Mouse (Mus musculus): ENCODE measurements around the gene Snw1. TPM values are rescaled to one million over a fixed set of nuclear protein-coding genes. Genes with fewer than 3 reads are reported as not detected.

The Snw1 gene
- polyA plus RNA-seq, 1 experiment from 2014 or later, result 136 TPM

DNA sequence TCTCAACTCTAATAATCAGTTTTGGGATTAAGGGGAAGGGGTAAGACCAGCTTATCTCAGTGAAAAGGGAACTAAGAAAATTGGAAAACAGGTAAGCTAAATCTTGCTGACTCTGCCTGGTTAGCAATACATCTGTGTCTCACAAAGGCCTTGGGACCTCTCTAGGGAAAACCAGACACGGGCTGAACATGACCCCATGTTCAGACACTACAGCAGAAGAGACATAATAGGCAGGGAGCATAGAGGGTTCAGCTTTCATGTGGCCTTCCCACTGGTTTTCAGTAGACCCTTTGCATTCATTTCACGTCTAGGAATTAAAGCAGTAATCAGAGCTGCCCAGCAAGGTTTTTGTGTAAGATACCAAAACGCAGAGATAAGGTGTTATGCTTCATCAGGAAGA lies 47.6 kb downstream of the Snw1 start:
- H3K9me3 ChIP-seq (ENCODE audit: low read length), result no peaks in the 10 kb centered on the region
- ATAC-seq (ENCODE audit: low FRiP score, low TSS enrichment), result no peak
- no peak overlapping the region for H3K9ac ChIP-seq (replicated peaks; ENCODE audit: low read length)
- H3K27me3 ChIP-seq (ENCODE audit: insufficient read depth, low read length), result no peaks in the 10 kb centered on the region
- no peak overlapping the region for H3K4me3 ChIP-seq (ENCODE audit: low read length)
- 45% methylated on average over 3 of the region's 3 CpGs for WGBS
- no peaks in the 10 kb centered on the region for H3K4me1 ChIP-seq (ENCODE audit: insufficient read depth, low read length)
- H3K27ac ChIP-seq (ENCODE audit: low read length), result no peak overlapping the region
- peaks cover 45% of the 10 kb centered on the region for H3K36me3 ChIP-seq (ENCODE audit: insufficient read depth, low read length)
- no peak overlapping the region for H3K4me2 ChIP-seq (replicated peaks; ENCODE audit: low read depth, low read length)

DNA sequence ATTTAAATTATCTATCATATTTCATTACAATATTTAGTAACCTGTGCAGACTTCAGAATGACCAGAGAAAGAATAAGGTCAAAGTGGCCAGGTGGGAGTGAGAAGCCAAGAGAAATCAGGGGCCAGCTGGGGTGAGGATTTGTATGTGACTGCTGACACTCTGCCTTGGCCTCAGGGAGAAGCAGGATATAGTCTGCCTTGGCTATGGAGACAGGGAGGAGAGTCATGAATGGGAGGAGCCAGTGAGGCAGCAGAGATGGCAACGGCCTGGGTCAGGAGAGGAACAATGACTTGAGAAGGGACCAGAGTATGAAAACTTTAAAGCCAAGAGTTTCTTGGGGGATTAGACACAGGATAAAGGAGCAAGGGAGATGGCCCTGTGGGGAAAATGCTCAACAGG lies 48.4 kb downstream of the Snw1 start:
- WGBS, result 43% methylated on average over 1 of the region's 1 CpGs
- H3K4me2 ChIP-seq (replicated peaks; ENCODE audit: low read depth, low read length), result no peak overlapping the region
- no peaks in the 10 kb centered on the region for H3K27me3 ChIP-seq (ENCODE audit: insufficient read depth, low read length)
- H3K4me3 ChIP-seq (ENCODE audit: low read length), result no peak overlapping the region
- ATAC-seq (ENCODE audit: low FRiP score, low TSS enrichment), result no peak
- H3K9ac ChIP-seq (replicated peaks; ENCODE audit: low read length), result no peak overlapping the region
- H3K4me1 ChIP-seq (ENCODE audit: insufficient read depth, low read length), result 0 out of 2 replicates have a peak, but pooled peaks cover 5% of the 10 kb centered on the region
- peaks cover 37% of the 10 kb centered on the region for H3K36me3 ChIP-seq (ENCODE audit: insufficient read depth, low read length)
- no peaks in the 10 kb centered on the region for H3K9me3 ChIP-seq (ENCODE audit: low read length)
- H3K27ac ChIP-seq (ENCODE audit: low read length), result no peak overlapping the region

DNA sequence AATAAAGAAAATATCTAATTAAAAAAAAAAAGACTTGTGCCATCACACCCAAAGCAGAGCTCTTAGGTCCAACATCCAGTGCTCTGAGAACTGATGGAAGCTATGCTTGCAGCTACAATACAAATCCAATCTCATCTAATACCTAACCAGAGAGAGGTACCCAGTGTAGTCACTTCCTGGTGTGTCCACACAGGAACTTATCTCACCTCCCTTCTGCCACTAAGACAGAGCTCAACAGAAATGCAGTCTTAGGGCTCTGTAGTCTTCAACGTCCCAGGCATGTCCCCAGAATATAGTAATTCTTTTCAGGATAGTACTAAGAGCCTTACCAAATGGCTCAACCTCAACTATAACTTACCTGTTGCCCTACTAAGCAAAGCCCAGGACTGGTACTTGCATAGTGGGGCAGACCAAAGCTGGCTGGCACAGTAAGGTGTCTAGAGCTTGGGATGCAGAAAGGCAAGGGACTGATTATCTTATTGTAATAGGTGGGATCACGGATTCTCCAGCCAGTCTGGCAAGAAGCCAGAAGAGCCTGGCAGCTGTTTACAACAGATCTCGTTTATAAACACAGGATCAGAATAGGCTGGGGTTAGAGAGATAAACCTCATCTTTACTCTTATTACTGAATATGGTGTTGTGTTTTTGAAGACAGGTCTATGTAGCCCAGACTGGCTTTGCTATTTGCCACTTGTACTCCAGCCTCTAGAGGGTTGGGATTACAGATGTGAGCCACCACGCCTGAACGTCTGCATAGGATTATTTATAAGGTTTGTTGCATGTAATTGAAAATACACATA lies 50.2 kb downstream of the Snw1 start:
- no peaks in the 10 kb centered on the region for H3K9me3 ChIP-seq (ENCODE audit: low read length)
- H3K4me3 ChIP-seq (ENCODE audit: low read length), result no peak overlapping the region
- no peaks in the 10 kb centered on the region for H3K27me3 ChIP-seq (ENCODE audit: insufficient read depth, low read length)
- H3K4me2 ChIP-seq (replicated peaks; ENCODE audit: low read depth, low read length), result no peak overlapping the region
- 0 out of 2 replicates have a peak, but pooled peaks cover 5% of the 10 kb centered on the region for H3K4me1 ChIP-seq (ENCODE audit: insufficient read depth, low read length)
- peaks cover 22% of the 10 kb centered on the region for H3K36me3 ChIP-seq (ENCODE audit: insufficient read depth, low read length)
- no peak overlapping the region for H3K27ac ChIP-seq (ENCODE audit: low read length)
- WGBS, result 72% methylated on average over 5 of the region's 5 CpGs
- ATAC-seq (ENCODE audit: low FRiP score, low TSS enrichment), result no peak; the same call in 1 of the 2 replicates
- no peak overlapping the region for H3K9ac ChIP-seq (replicated peaks; ENCODE audit: low read length)

DNA sequence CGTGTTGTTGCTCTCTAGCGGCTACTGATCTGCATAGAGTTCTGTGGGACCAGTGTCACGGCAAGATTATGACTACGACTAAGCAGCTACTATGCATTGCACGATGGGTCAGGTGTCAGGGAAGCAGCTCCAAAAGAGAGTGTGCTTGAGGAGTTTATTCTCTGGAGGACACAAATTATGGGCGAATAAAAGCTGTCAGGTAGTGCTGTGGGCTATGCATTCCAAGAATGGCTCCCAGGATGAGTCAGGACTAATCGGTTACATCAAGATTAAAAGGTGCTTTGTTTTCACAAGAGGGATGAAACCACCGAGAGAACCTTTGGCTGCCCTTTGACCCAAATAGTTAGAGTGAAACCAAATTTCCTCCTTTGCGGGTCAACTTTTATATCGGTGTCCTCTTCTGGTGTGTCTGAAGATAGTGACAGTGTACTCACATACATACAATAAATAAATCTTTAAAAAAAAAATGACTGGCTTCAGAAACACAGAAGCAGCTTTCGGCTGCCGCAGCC lies 52.0 kb downstream of the Snw1 start:
- Histone ChIP-seq H3K27me3 (ENCODE audit: insufficient read depth, low read length) (no peaks in the 10 kb centered on the region), H3K9me3 (ENCODE audit: low read length) (no peaks in the 10 kb centered on the region), H3K4me2 (replicated peaks; ENCODE audit: low read depth, low read length) (no peak overlapping the region), H3K36me3 (ENCODE audit: insufficient read depth, low read length) (peaks cover 9% of the 10 kb centered on the region; the same call in 1 of the 2 replicates), H3K27ac (ENCODE audit: low read length) (no peak overlapping the region), H3K4me1 (ENCODE audit: insufficient read depth, low read length) (0 out of 2 replicates have a peak, but pooled peaks cover 5% of the 10 kb centered on the region), H3K9ac (replicated peaks; ENCODE audit: low read length) (no peak overlapping the region), H3K4me3 (ENCODE audit: low read length) (no peak overlapping the region)
- WGBS, result 59% methylated on average over 12 of the region's 12 CpGs
- ATAC-seq (ENCODE audit: low FRiP score, low TSS enrichment), result no peak

DNA sequence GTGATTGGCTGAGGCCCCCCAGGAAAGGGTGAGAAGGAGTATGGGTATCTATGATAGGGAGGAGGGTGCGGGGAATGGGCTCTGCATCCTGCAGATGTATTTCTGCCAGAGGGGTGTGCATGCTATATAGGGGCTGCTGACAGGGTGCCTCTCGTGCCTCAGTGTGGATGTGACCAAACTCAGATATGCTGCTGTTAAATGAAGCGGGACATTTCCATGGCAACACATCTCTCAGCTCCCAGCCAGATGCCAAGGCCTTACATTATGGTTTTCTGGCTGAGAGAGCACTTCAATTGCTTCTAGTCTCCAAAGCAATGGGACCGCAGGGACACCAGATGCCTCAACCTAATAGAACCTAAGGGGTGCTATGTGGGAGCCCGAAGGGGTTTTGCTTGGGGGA lies 53.2 kb downstream of the Snw1 start:
- no peaks in the 10 kb centered on the region for H3K9me3 ChIP-seq (ENCODE audit: low read length)
- no peak overlapping the region for H3K9ac ChIP-seq (replicated peaks; ENCODE audit: low read length)
- H3K27me3 ChIP-seq (ENCODE audit: insufficient read depth, low read length), result no peaks in the 10 kb centered on the region
- H3K4me3 ChIP-seq (ENCODE audit: low read length), result no peak overlapping the region
- H3K27ac ChIP-seq (ENCODE audit: low read length), result no peak overlapping the region
- H3K4me1 ChIP-seq (ENCODE audit: insufficient read depth, low read length), result 0 out of 2 replicates have a peak, but pooled peaks cover 5% of the 10 kb centered on the region
- no peak for ATAC-seq (ENCODE audit: low FRiP score, low TSS enrichment)
- H3K36me3 ChIP-seq (ENCODE audit: insufficient read depth, low read length), result peaks cover 9% of the 10 kb centered on the region; the same call in 1 of the 2 replicates
- H3K4me2 ChIP-seq (replicated peaks; ENCODE audit: low read depth, low read length), result no peak overlapping the region
- WGBS, result 69% methylated on average over 5 of the region's 5 CpGs

DNA sequence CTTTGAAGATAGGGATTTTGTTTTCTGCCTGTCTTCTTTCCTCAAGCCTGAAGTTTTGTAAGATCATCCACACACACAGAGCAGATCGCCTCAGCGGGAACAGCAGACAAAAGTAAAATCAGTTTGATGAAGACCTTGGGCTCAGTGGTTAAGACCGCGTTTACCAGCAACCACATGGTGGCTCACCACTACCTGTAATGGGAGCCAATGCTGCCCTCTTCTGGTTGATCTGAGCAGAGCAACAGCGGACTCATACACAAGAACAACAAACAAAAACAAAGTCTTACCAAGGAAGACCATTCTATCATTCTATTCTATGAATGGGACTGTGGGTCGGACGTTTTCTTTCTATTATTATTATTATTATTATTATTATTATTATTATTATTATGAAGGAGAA lies 55.4 kb downstream of the Snw1 start:
- Histone ChIP-seq H3K36me3 (ENCODE audit: insufficient read depth, low read length) (no peaks in the 10 kb centered on the region), H3K9ac (replicated peaks; ENCODE audit: low read length) (no peak overlapping the region), H3K27ac (ENCODE audit: low read length) (no peak overlapping the region), H3K9me3 (ENCODE audit: low read length) (no peaks in the 10 kb centered on the region), H3K4me1 (ENCODE audit: insufficient read depth, low read length) (0 out of 2 replicates have a peak, but pooled peaks cover 5% of the 10 kb centered on the region), H3K27me3 (ENCODE audit: insufficient read depth, low read length) (no peaks in the 10 kb centered on the region), H3K4me3 (ENCODE audit: low read length) (no peak overlapping the region), H3K4me2 (replicated peaks; ENCODE audit: low read depth, low read length) (no peak overlapping the region)
- WGBS, result 38% methylated on average over 7 of the region's 7 CpGs
- ATAC-seq (ENCODE audit: low FRiP score, low TSS enrichment), result no peak

DNA sequence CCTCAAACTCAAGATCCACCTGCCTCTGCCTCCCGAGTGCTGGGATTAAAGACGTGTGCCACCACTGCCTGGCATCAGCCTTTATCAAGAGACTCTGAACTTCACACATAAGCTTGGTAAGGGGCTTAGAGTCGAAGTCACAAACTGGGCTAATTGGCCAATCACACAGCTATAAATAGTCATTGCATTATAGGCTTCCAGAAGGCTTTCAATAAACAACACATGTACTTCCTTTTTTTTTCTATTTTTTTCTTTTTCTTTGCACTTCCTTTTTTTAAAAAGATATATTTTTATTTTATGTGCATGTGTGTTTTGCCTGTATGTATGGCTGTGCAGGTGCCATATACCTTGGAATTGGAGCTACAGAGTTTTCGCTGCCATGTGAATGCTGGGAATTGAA lies 56.7 kb downstream of the Snw1 start:
- Histone ChIP-seq H3K4me2 (replicated peaks; ENCODE audit: low read depth, low read length) (no peak overlapping the region), H3K4me1 (ENCODE audit: insufficient read depth, low read length) (0 out of 2 replicates have a peak, but pooled peaks cover 5% of the 10 kb centered on the region), H3K36me3 (ENCODE audit: insufficient read depth, low read length) (no peaks in the 10 kb centered on the region), H3K27me3 (ENCODE audit: insufficient read depth, low read length) (no peaks in the 10 kb centered on the region), H3K9ac (replicated peaks; ENCODE audit: low read length) (no peak overlapping the region), H3K9me3 (ENCODE audit: low read length) (no peaks in the 10 kb centered on the region), H3K27ac (ENCODE audit: low read length) (no peak overlapping the region), H3K4me3 (ENCODE audit: low read length) (no peak overlapping the region)
- no peak for ATAC-seq (ENCODE audit: low FRiP score, low TSS enrichment)
- 72% methylated on average over 4 of the region's 4 CpGs for WGBS

DNA sequence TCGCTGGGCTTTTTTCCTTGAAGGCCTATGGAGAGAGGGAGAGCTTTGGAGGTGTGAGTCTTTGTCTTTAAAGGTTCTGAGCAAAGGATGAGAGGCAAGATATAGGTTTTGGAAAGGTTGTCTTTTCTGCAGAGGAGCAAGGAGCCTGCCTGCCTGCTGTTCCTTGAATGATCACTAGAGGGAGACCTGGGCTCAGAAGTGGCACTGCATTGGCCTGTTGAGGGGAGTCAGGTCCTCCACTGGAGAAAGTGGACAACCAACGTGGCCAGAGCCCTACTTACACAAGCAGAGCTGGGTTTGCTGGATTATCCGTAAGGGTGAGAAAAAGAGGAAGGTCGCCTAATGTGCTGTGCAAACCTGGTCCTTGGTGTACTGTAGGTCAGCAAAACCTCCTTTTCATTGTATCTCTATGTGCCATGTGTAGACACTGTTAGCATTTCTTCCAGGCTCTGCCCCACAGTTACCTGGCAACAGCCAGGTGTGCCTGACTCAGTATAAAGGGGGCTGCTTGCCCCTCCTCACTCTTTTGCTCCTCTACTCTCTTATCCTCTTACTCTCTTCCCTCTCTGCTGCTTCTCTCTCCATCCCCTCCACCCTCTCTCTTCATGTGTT lies 58.8 kb downstream of the Snw1 start:
- Histone ChIP-seq H3K9me3 (ENCODE audit: low read length) (no peaks in the 10 kb centered on the region), H3K4me3 (ENCODE audit: low read length) (no peak overlapping the region), H3K36me3 (ENCODE audit: insufficient read depth, low read length) (no peaks in the 10 kb centered on the region), H3K27ac (ENCODE audit: low read length) (no peak overlapping the region), H3K4me1 (ENCODE audit: insufficient read depth, low read length) (no peaks in the 10 kb centered on the region), H3K4me2 (replicated peaks; ENCODE audit: low read depth, low read length) (no peak overlapping the region), H3K27me3 (ENCODE audit: insufficient read depth, low read length) (no peaks in the 10 kb centered on the region), H3K9ac (replicated peaks; ENCODE audit: low read length) (no peak overlapping the region)
- 16% methylated on average over 4 of the region's 4 CpGs for WGBS
- 0 out of 2 replicates have a peak, but pooled peaks have one; percentile 37 for ATAC-seq (ENCODE audit: low FRiP score, low TSS enrichment)

DNA sequence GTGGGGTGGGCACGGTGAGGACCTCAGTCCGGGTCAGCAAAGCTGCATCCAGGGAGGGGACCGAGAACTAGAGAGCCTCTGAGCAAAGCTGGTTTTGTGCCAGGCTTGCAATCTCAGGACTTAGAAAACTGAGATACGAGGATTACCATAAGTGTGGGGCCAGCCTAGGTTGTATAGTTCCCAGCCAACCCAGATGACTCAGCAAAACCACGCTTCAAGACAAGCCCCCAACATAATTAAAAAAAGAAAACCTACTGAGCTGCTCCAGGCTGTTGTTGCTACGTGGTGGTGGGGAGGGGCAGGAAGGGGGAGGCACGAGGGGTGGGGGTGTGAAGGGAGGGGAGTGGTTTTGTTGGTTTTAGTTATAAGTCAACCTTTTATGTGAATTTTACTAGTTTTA lies 61.1 kb downstream of the Snw1 start:
- no peak overlapping the region for H3K27ac ChIP-seq (ENCODE audit: low read length)
- H3K4me1 ChIP-seq (ENCODE audit: insufficient read depth, low read length), result no peaks in the 10 kb centered on the region; the same call in 1 of the 2 replicates
- no peak for ATAC-seq (ENCODE audit: low FRiP score, low TSS enrichment)
- no peaks in the 10 kb centered on the region for H3K9me3 ChIP-seq (ENCODE audit: low read length)
- no peak overlapping the region for H3K4me3 ChIP-seq (ENCODE audit: low read length)
- H3K36me3 ChIP-seq (ENCODE audit: insufficient read depth, low read length), result no peaks in the 10 kb centered on the region
- H3K4me2 ChIP-seq (replicated peaks; ENCODE audit: low read depth, low read length), result no peak overlapping the region
- WGBS, result 44% methylated on average over 7 of the region's 7 CpGs
- no peaks in the 10 kb centered on the region for H3K27me3 ChIP-seq (ENCODE audit: insufficient read depth, low read length)
- no peak overlapping the region for H3K9ac ChIP-seq (replicated peaks; ENCODE audit: low read length)

DNA sequence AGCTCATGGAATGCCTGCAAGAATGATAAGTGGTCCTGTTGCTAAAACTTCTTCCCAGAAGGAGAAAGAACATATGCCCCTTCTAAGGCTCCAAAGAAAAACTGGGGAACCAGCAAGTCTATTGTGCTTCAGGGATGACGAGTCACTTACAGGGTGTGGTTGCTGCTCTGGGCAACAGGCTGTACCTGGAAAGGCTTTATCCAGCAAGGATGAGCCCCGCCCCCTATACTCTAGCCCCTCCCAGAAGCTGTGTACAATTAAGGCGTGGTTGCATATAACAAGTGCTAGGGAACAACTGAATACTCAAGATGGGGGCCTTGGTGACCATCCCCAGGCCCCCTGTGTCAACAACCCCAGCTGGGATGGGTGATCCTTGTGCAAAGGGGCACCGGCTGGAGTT lies 63.0 kb downstream of the Snw1 start:
- Histone ChIP-seq H3K9me3 (ENCODE audit: low read length) (no peaks in the 10 kb centered on the region), H3K9ac (replicated peaks; ENCODE audit: low read length) (no peak overlapping the region), H3K27me3 (ENCODE audit: insufficient read depth, low read length) (no peaks in the 10 kb centered on the region), H3K36me3 (ENCODE audit: insufficient read depth, low read length) (no peaks in the 10 kb centered on the region), H3K27ac (ENCODE audit: low read length) (no peak overlapping the region), H3K4me1 (ENCODE audit: insufficient read depth, low read length) (no peaks in the 10 kb centered on the region; the same call in 1 of the 2 replicates), H3K4me2 (replicated peaks; ENCODE audit: low read depth, low read length) (no peak overlapping the region), H3K4me3 (ENCODE audit: low read length) (no peak overlapping the region)
- ATAC-seq (ENCODE audit: low FRiP score, low TSS enrichment), result no peak
- 78% methylated on average over 4 of the region's 4 CpGs for WGBS

All from kidney, embryonic 16.5 days (tissue).